In the genomic region with DNA sequence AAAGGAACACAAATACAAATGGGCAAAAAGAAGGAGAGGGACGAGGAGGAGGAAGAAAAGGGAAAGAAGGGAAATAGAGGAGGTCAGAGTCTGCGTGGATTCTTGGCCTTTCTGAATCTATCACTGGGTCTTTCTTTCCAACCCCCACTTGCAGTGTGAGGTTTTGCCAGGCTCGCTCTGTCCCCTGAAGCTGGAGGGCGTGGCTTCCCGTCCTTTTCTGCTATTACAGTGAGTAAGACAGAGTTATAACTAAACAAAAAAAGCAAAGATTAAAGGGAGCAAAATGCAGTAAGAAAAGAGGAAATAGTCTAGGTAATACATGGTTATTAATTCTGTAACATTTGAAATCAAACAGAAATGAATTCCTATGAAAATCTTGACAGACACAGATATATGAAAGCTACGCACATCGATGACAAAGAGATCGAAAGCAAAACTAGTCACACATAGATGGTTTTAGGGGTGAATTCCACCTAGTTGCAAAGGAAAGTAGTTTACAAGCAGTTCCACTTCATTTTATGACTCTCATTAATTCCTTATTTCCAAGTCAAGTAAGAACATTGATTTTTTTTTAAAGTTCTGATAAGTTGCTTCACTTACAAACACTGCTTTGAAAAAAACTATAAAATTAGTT, we compare ENCODE assay signal across 1 mouse cellular context.
TF ChIP-seq lines count a peak whose summit lies in the region.

No protein-coding gene starts in this region.

TF ChIP-seq in MEL, 35 proteins besides CTCF, POLR2A, EP300 and RAD21 (continued from another document):
- TF ChIP-seq SMC3 (IDR thresholded peaks at IDR 0.05; ENCODE audit: low read depth, low read length) (peak; percentile 28), MAX (IDR thresholded peaks at IDR 0.05; ENCODE audit: low read length) (no peak), CHD1 (IDR thresholded peaks at IDR 0.05; ENCODE audit: low read depth, low read length) (no peak), POLR2AphosphoS5 (IDR thresholded peaks at IDR 0.05; ENCODE audit: borderline replicate concordance, low read depth, low read length) (no peak), HCFC1 (IDR thresholded peaks at IDR 0.05; ENCODE audit: low read depth, low read length) (peak; percentile 8), ZKSCAN1 (IDR thresholded peaks at IDR 0.05; ENCODE audit: low read depth, low read length) (no peak), ZNF384 (IDR thresholded peaks at IDR 0.05; ENCODE audit: low read depth, low read length) (no peak), TAL1 (IDR thresholded peaks at IDR 0.05; ENCODE audit: low read length) (no peak), USF1 (IDR thresholded peaks at IDR 0.05; ENCODE audit: low read depth, low read length) (no peak), ZMIZ1 (IDR thresholded peaks at IDR 0.05; ENCODE audit: low read depth, low read length) (no peak), BHLHE40 (IDR thresholded peaks at IDR 0.05; ENCODE audit: borderline replicate concordance, low read depth, low read length) (no peak), MYB (IDR thresholded peaks at IDR 0.05; ENCODE audit: low read depth, low read length) (no peak), TBP (IDR thresholded peaks at IDR 0.05; ENCODE audit: low read depth, low read length) (no peak), POLR2AphosphoS2 (IDR thresholded peaks at IDR 0.05; ENCODE audit: low read length) (no peak), NELFE (IDR thresholded peaks at IDR 0.05; ENCODE audit: low read depth, low read length) (no peak), UBTF (IDR thresholded peaks at IDR 0.05; ENCODE audit: borderline replicate concordance, insufficient read depth, low read depth, low read length) (no peak), RCOR1 (IDR thresholded peaks at IDR 0.05; ENCODE audit: low read depth, low read length) (no peak), NRF1 (IDR thresholded peaks at IDR 0.05; ENCODE audit: insufficient read depth, low read depth, low read length, poor library complexity, severe bottlenecking) (no peak), JUND (IDR thresholded peaks at IDR 0.05; ENCODE audit: low read depth, low read length) (no peak), USF2 (IDR thresholded peaks at IDR 0.05; ENCODE audit: borderline replicate concordance in 1 of 2, insufficient read depth in 1 of 2, low read depth in 1 of 2, low read length in 2 of 2) (no peak), MEF2A (IDR thresholded peaks at IDR 0.05; ENCODE audit: extremely low read depth, insufficient replicate concordance, low read depth, low read length, poor library complexity, severe bottlenecking) (no peak), TCF12 (IDR thresholded peaks at IDR 0.05; ENCODE audit: low read depth, low read length) (no peak), ZC3H11A (IDR thresholded peaks at IDR 0.05; ENCODE audit: low read depth, low read length) (no peak), ETS1 (IDR thresholded peaks at IDR 0.05; ENCODE audit: low read depth, low read length) (no peak), MYC (IDR thresholded peaks at IDR 0.05; ENCODE audit: low read depth, low read length) (0 out of 2 replicates have a peak, but pooled peaks have one; percentile 66)
